Mouse (Mus musculus) gastrocnemius, postnatal 36 days (tissue): ENCODE data around the gene Olfr1099. TPM values are rescaled to one million over a fixed set of nuclear protein-coding genes. Genes with fewer than 3 reads are reported as not detected.

Experiments
- DNase-seq, 2 experiments: peaks; one replicate each; pipeline ENCODE4 v3.0.0; 2022
- intact Hi-C: fragments of 180-260 bp; cut with DNase I; formaldehyde crosslinking; loops from one replicate; pipeline ENCODE4 v1.15.1; 2025
- long read RNA-seq, 2 experiments: library from polyadenylated mRNA; stranded (forward); transcript quantifications; one replicate each; pipeline ENCODE4 v2.0.0; 2021
- total RNA-seq, 2 experiments: library from RNA; stranded (reverse); gene quantifications; 2 replicates each; pipeline ENCODE4 v1.2.3; 2021

The Olfr1099 gene
- total RNA-seq, result not detected
- long read RNA-seq, experiment 1, result 0 reads
- long read RNA-seq, experiment 2, result 0 reads

DNA sequence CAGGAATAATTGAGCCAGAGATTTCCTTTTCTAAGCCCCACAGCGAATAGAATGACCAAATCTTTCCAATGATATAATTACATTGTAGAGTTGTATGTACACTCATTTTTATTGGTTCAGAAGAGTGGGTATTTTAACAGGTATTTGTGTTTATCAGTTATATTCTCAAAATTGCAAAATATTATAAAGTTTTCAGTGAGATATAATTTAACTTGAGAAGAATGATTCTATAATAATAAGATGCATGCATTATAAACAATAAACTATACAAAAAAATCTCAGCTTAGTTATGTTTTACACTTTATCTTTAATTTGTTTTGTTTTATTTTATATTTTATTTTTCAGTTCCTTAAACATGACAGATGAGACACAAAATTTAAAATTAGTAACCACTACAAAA lies at the start of gene Olfr1099:
Gene Olfr1099, minus strand, starts transcription at position 101 of the 400 bp plus-strand sequence.
- DNase-seq, result no peak
- intact Hi-C loops, result no loop called here

DNA sequence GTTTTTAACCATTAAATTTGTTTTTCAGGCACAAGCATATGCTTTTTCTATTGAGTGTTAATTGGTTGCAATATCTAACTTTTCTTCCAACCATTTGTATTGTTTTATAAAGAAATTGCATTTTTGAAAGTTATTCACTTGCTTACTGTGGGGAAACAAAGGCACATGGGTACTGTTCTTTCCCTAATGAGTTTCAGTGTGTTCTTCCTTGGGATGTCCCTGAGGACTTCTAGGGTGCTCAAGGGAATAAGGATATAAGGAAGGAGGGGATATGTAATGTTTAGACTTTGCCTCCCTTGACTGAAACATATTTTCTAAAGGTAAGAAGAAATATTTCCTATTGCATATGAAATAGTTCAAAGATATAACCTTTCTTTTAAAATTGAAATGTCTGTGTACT lies 37.6 kb upstream of the Olfr1099 start, which contains the start of gene Olfr1102:
Gene Olfr1102, plus strand, starts transcription at position 301 of the 400 bp plus-strand sequence.
- no peak for DNase-seq
- intact Hi-C loops, result no loop called here

DNA sequence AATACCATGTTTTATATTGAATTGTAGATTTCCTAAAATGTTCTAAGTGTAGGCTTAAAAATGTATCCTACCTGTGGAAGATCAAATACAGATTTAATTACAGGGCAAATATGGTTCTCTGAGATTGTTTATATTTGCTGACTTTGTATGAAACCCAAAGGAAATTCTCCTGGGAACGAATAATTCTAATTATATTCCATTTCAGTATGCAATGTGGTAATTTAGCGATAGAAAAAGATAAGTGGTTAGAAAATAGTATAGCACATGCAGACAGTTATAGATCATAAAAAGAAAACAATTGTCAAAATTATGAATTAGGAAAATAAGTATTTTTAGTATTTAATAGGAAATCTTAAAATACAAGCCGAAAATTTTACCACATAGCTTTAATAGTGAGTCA lies 30.6 kb upstream of the Olfr1099 start, which contains the start of gene Olfr1101:
Gene Olfr1101, minus strand, starts transcription at position 101 of the 400 bp plus-strand sequence.
- intact Hi-C loops, result no loop called here
- no peak for DNase-seq

DNA sequence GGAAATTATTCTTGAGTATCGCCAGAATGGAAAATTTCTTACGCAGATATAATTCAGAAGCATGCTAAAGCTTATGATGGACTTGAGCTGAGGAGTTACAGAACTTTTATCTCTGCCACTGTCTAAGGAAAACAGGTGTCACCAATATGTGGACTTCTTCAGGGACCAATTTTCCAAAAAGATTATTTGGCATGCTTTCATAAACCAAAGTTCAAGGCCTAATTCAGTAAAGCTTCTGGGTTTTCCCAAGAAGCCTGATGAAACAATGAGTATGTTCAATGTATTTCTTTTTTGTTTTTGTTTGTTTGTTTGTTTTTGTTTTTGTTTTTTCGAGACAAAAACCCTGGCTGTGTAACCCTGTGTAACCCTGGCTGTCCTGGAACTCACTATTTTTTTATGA lies 19.4 kb upstream of the Olfr1099 start, which contains the start of gene Olfr1100:
Gene Olfr1100, minus strand, starts transcription at position 101 of the 400 bp plus-strand sequence.
- intact Hi-C loops, result no loop called here
- DNase-seq, result no peak

DNA sequence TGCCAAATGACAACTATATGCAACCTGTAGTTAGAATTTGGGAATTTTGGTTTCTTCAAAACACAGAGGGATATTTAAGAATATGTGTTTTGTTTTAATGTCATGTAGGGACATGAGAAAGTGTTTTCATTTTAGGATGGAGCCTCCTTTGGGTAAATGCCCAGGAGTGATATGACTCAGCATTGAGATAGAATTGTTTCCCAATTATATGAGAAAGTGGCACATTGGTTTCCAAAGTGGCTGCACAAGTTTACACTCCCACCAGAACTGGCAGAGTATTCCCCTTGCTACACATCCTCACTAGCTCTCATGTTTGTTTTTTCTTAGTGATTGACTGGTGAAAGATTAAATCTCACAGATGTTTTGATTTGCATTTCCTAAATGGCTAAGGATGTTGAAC lies 33.9 kb downstream of the Olfr1099 start:
- DNase-seq, result no peak
- intact Hi-C loops, result no loop called here

DNA sequence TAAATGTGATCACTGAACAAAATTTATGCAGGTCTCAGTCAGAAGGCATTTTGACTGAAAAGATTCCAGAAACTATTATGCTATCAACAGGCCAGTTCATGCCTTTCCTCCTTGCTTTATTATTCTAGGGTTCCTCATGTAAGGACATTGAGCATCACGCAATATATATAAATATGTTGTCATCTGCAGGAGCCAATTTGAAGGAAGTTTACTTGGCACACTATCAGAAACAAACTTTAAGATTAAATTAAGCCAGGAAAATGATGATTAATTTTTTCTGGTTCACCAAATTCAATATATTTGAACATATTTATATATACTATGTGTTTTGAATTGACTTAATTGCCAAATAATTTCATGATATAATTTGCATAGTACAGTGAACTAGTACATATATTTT lies 36.0 kb downstream of the Olfr1099 start, which contains the start of gene Olfr1098:
Gene Olfr1098, minus strand, starts transcription at position 101 of the 400 bp plus-strand sequence.
- intact Hi-C loops, result no loop called here
- no peak for DNase-seq

DNA sequence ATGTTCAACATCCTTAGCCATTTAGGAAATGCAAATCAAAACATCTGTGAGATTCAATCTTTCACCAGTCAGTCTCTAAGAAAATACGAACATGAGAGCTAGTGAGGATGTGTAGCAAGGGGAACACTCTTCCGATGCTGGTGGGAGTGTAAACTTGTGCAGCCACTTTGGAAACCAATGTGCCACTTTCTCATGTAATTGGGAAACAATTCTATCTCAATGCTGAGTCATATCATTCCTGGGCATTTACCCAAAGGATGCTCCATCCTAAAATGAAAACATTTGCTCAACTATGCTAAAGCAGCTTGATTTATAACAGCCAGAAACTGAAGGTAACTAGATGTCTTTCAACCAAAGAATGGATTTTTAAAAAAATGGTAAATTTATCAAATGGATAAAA lies 54.8 kb downstream of the Olfr1099 start:
- DNase-seq, result no peak
- intact Hi-C loops, result no loop called here

Other genes starting within 250 kb of the Olfr1099 start
- not detected for gene Olfr1089, start 227.0 kb downstream of the Olfr1099 start, total RNA-seq
- not detected for gene Olfr1090, start 201.7 kb downstream of the Olfr1099 start, total RNA-seq
- gene Olfr1093, start 178.2 kb downstream of the Olfr1099 start, total RNA-seq, result not detected
- gene Olfr141, start 150.7 kb downstream of the Olfr1099 start, total RNA-seq, result not detected
- gene Olfr1094, start 136.0 kb downstream of the Olfr1099 start, total RNA-seq, result not detected
- not detected for gene Olfr1095, start 109.0 kb downstream of the Olfr1099 start, total RNA-seq
- gene Gm13723, start 85.9 kb downstream of the Olfr1099 start, total RNA-seq, result not detected
- not detected for gene Olfr1097, start 68.5 kb downstream of the Olfr1099 start, total RNA-seq
- not detected for gene Olfr1098, start 36.1 kb downstream of the Olfr1099 start, total RNA-seq
- not detected for gene Olfr1100, start 19.3 kb upstream of the Olfr1099 start, total RNA-seq
- gene Olfr1101, start 30.5 kb upstream of the Olfr1099 start, total RNA-seq, result not detected
- gene Olfr1102, start 37.7 kb upstream of the Olfr1099 start, total RNA-seq, result not detected
- gene Olfr1104, start 66.4 kb upstream of the Olfr1099 start, total RNA-seq, result not detected
- not detected for gene Olfr1105, start 75.8 kb upstream of the Olfr1099 start, total RNA-seq
- gene Olfr1106, start 91.6 kb upstream of the Olfr1099 start, total RNA-seq, result not detected
- not detected for gene Olfr1107, start 115.1 kb upstream of the Olfr1099 start, total RNA-seq
- not detected for gene Olfr1109, start 135.3 kb upstream of the Olfr1099 start, total RNA-seq
- not detected for gene Olfr259, start 153.9 kb upstream of the Olfr1099 start, total RNA-seq
- not detected for gene Olfr1110, start 179.6 kb upstream of the Olfr1099 start, total RNA-seq
- gene Olfr1111, start 191.9 kb upstream of the Olfr1099 start, total RNA-seq, result not detected
- not detected for gene Olfr1112, start 227.1 kb upstream of the Olfr1099 start, total RNA-seq
- gene Olfr1113, start 248.3 kb upstream of the Olfr1099 start, total RNA-seq, result not detected